Mouse (Mus musculus) left cerebral cortex, adult 2 months (tissue): ENCODE measurements at regions not wholly inside any gene's neighbourhood (a gene's known extent, or its start where the extent isn't known, plus 50 kb on each side); places are given as distances from the start of the nearest gene placed in this dataset.
"Not testable (repeated sequence)": the region's sequence is repeated elsewhere in the genome, so short reads cannot be mapped to it uniquely, and the experiment has no call there.

ENCODE experiments used
- DNase-seq, 2 experiments: peaks; one replicate each; pipeline ENCODE4 v3.0.0; 2021 to 2022; ENCODE audit warnings: low spot score in 2 of 2, mixed read lengths in 1 of 2; ENCODE audit errors: extremely low spot score in 1 of 2
- H3K27ac ChIP-seq: fragments of 200-600 bp; 2 replicates; pipeline ENCODE4 v1.8.1; 2022
- H3K4me3 ChIP-seq: fragments of 200-600 bp; 2 replicates; pipeline ENCODE4 v1.8.1; 2022
- CTCF ChIP-seq: fragments of 200-600 bp; IDR thresholded peaks from 2 replicates; pipeline ENCODE4 v1.8.1; 2022; ENCODE audit warnings: antibody characterized with exemption, mild to moderate bottlenecking, moderate library complexity
- intact Hi-C: fragments of 180-260 bp; cut with DNase I; formaldehyde crosslinking; loops from one replicate; pipeline ENCODE4 v1.15.1; 2025

DNA sequence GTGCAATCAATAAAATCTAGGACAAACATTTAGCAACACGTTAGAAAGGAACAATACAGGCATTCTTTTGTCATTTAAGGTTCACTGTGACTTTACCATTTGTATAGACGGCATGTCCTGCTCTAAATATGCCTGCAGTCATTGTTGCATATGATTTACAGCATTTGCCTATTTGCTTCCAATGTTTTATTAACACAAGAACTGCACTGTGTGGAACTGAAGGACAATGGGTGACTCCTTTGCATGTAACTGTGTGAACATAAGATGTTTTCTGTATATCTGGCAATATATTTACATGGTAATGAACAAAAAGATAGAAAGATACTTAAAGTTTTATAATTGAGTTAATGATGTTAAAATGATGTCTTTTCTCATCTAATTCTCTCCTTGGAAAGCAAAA is 57.1 kb downstream of the Pou4f1 start:
- intact Hi-C loops: no loop called here
- no peak overlapping the region for H3K4me3 ChIP-seq
- TF ChIP-seq CTCF: no peak
- no peak overlapping the region for H3K27ac ChIP-seq
- DNase-seq: no peak

DNA sequence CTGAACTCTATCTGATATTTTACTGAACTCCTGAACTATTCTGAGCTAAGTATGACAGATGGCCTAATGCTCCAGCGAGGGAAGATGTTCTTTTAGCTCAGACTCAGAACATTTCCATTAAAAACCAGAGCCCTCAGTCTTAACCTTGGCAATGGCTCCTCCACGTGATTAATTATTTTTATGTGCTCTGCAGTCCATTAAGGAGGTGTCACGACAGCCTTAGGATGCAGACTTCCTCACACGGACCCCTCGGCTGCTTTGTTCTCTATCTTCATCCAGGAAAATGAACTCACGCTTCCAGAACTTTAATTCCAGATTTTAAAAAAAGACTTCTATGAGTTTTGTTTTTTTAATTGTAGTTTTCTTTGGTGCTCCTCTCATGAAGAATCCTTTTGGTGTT is 57.5 kb downstream of the Pou4f1 start:
- Histone ChIP-seq H3K27ac (no peak overlapping the region), H3K4me3 (no peak overlapping the region)
- intact Hi-C loops: no loop called here
- no peak for TF ChIP-seq CTCF
- no peak for DNase-seq

DNA sequence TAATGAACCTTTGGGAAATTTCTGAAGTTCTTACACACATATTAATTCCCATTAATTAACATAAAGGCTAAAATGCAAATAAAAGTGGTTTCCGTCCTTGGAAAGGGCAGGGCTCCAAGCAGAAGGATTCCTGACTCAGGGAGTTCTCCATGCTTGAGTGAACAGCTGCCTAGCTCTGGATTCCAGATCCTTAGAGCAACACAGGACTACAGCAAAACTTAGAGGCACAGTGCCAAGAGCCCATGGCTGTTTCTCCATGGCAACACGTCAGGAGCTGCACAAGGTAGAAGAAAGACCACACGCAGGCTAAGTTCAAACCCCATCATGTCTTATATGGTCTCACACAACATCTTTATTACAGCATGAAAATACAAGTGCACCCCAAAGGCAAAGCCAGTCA is 61.7 kb downstream of the Pou4f1 start:
- no peak overlapping the region for H3K4me3 ChIP-seq
- H3K27ac ChIP-seq: no peak overlapping the region
- TF ChIP-seq CTCF: no peak
- no peak for DNase-seq
- intact Hi-C loops: no loop called here

- intact Hi-C loops: no loop called here
- no peak for TF ChIP-seq CTCF
- H3K27ac ChIP-seq: no peak overlapping the region
- H3K4me3 ChIP-seq: no peak overlapping the region
- no peak for DNase-seq
These were observed 78.3 kb downstream of the Pou4f1 start for GRCm38 (mm10) chr14:104389297-104390071.

- no peak overlapping the region for H3K27ac ChIP-seq
- TF ChIP-seq CTCF: no peak
- intact Hi-C loops: no loop called here
- no peak for DNase-seq
- H3K4me3 ChIP-seq: no peak overlapping the region
These were observed 78.9 kb downstream of the Pou4f1 start for GRCm38 (mm10) chr14:104388879-104389278.

- Histone ChIP-seq H3K27ac (no peak overlapping the region), H3K4me3 (no peak overlapping the region)
- DNase-seq: no peak
- intact Hi-C loops: no loop called here
- TF ChIP-seq CTCF: no peak
These were observed 86.8 kb downstream of the Pou4f1 start for GRCm38 (mm10) chr14:104380986-104381385.

GRCm38 (mm10) chr14:104372776-104373175 is 95.0 kb downstream of the Pou4f1 start:
- Histone ChIP-seq H3K4me3 (no peak overlapping the region), H3K27ac (no peak overlapping the region)
- no peak for DNase-seq
- no peak for TF ChIP-seq CTCF
- intact Hi-C loops: no loop called here

DNA sequence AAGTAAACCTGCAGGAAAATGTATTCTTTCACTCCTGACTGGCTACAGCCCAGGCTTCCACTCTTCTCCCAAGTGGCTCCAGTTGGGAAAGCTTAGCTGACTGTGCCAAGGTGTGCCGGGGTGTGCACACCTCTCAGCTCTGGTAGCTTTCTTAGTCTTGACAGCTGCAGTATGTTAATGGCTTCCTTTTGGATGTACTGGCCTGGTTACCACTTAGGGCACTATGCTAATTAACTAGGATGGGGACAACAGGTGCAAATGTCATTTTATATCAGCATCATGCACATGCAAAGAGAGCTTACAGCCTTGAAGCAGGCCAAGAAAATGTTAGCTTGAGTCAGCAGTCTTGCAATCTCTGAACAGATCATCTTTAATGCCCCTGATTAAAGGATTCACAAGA is 111.2 kb downstream of the Pou4f1 start:
- TF ChIP-seq CTCF: no peak
- Histone ChIP-seq H3K27ac (no peak overlapping the region), H3K4me3 (no peak overlapping the region)
- intact Hi-C loops: no loop called here
- no peak for DNase-seq

GRCm38 (mm10) chr14:104336783-104337182 is 131.0 kb downstream of the Pou4f1 start:
- H3K4me3 ChIP-seq, H3K27ac ChIP-seq, DNase-seq, intact Hi-C loops: not testable (repeated sequence)

GRCm38 (mm10) chr14:104326089-104326488 is 141.7 kb downstream of the Pou4f1 start:
- intact Hi-C loops: no loop called here
- Histone ChIP-seq H3K27ac (no peak overlapping the region), H3K4me3 (no peak overlapping the region)
- DNase-seq: no peak
- TF ChIP-seq CTCF: no peak

GRCm38 (mm10) chr14:104300141-104300540 is 167.7 kb downstream of the Pou4f1 start:
- H3K27ac ChIP-seq: no peak overlapping the region
- no peak for DNase-seq
- intact Hi-C loops: no loop called here
- H3K4me3 ChIP-seq: no peak overlapping the region
- no peak for TF ChIP-seq CTCF

DNA sequence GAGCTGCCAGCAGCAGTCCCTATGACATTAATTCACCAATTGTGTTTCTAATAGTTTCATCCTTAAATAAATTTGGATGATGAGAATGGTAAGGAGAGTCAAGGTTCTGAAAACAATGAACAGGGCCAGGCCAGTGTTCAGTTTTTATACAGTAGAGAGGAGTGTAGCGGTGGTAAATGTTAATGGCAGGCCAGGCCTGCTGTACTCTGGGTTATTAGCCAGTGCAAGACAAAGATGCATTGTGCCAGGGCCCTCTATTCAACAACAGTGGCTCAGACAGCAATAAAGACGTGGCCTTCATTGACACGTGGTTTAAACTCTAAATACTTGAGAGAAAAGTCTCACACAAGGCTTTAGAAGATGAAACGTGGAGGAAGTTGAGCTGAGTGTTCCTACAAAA is 169.5 kb downstream of the Pou4f1 start:
- no peak overlapping the region for H3K27ac ChIP-seq
- intact Hi-C loops: no loop called here
- TF ChIP-seq CTCF: no peak
- DNase-seq: no peak
- no peak overlapping the region for H3K4me3 ChIP-seq
